Mouse (Mus musculus) liver, embryonic 11.5 days (tissue): ENCODE measurements around the gene Spata2. TPM values are rescaled to one million over a fixed set of nuclear protein-coding genes. Genes with fewer than 3 reads are reported as not detected.
A peak's percentile ranks its signal among the peaks of the same experiment; 100 is the strongest.

Experiments
- ATAC-seq: fragments of 200-750 bp; cut with Nextera tagmentation; replicated peaks from 2 replicates; pipeline ENCODE4 v1.8.0; 2017; ENCODE audit warnings: moderate number of reproducible peaks, mild to moderate bottlenecking, moderate TSS enrichment, moderate library complexity; ENCODE audit not compliant: low FRiP score
- DNase-seq: peaks from one replicate; pipeline ENCODE4 v3.0.0-alpha.2; 2017; ENCODE audit warnings: low spot score
- H3K27ac ChIP-seq: fragments of 300-500 bp; sonication (generic); 2 replicates; pipeline ENCODE4 v1.5.1; 2014; ENCODE audit warnings: mild to moderate bottlenecking, low read depth, low read length, control low read depth
- H3K27me3 ChIP-seq: fragments of 300-500 bp; sonication (generic); replicated peaks from 2 replicates; pipeline ENCODE4 v1.6.1; 2014; ENCODE audit warnings: low read length, mixed read lengths; ENCODE audit not compliant: control insufficient read depth, insufficient read depth
- H3K36me3 ChIP-seq: fragments of 300-500 bp; sonication (generic); 2 replicates; pipeline ENCODE4 v1.6.1; 2014; ENCODE audit warnings: mild to moderate bottlenecking, low read length, moderate library complexity, mixed read lengths; ENCODE audit not compliant: control insufficient read depth, insufficient read depth
- H3K4me1 ChIP-seq: fragments of 300-500 bp; sonication (generic); replicated peaks from 2 replicates; pipeline ENCODE4 v1.6.1; 2014; ENCODE audit warnings: low read length, mixed read lengths; ENCODE audit not compliant: control insufficient read depth, insufficient read depth
- H3K4me2 ChIP-seq: fragments of 300-500 bp; sonication (generic); 2 replicates; pipeline ENCODE4 v1.6.1; 2014; ENCODE audit warnings: mild to moderate bottlenecking, control low read depth, moderate library complexity
- H3K4me3 ChIP-seq: fragments of 300-500 bp; sonication (generic); 2 replicates; pipeline ENCODE4 v1.5.1; 2014; ENCODE audit warnings: low read depth, low read length, control low read depth
- H3K9ac ChIP-seq: fragments of 300-500 bp; sonication (generic); 2 replicates; pipeline ENCODE4 v1.6.1; 2014; ENCODE audit warnings: low read depth, low read length, control low read depth
- H3K9me3 ChIP-seq: fragments of 300-500 bp; sonication (generic); 2 replicates; pipeline ENCODE4 v1.6.1; 2016; ENCODE audit warnings: low read length, inconsistent platforms, mixed read lengths; ENCODE audit not compliant: control insufficient read depth
- WGBS: fragments of 180-500 bp; shearing (Covaris S2); extraction: QIAGEN DNeasy Blood & Tissue Kit; methylation state at CpG from one replicate; pipeline ENCODE4 v1.1.7; 2014; 5-methylcytosine and 5-hydroxymethylcytosine counted together
- polyA plus RNA-seq: library from polyadenylated mRNA; unstranded; fragments of >200 nt; fragmentation: Nextera tagmentation; extraction: Ambion mirVana; gene quantifications from 2 replicates; pipeline ENCODE4 v1.2.1, GENCODE M21; 2014

Spata2 gene
- polyA plus RNA-seq, 1 experiment from 2014 or later = 17.5 TPM

DNA sequence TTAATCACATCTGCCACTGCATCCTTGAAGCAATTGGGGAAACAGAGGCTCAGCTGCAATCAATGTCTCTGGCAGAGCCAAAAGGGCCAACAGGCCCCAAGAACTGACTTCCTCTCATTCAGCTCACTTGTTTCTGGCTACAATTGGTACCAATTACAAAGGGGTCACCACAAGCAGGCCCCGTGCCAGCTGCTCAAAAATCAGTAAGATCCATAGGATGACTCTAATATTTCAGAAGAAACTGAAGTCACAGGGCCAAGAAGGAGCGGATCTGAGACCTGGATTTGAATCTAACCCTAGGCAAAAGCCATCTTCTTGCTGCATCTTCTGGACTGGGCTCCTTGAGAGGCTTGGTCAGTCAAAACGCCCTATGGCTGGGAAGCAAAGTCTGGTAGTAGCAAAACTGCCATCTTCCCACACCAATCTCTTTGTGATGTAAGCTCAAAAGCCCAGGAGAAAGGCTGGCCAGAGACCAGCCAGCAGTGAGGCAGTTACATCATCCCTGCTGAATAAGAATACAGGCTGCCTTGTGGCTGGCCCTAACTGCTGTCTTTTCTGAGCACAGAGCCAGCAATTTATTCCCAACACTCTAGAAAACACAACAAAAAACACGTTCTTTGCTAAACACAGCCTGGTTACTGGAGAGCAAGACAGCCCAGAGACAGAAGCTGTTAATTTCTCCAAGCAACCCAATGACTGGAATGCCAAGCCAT is 1.7 kb downstream of the Spata2 start:
- Histone ChIP-seq H3K36me3 (no peaks in the 10 kb centered on the region), H3K27me3 (no peaks in the 10 kb centered on the region), H3K27ac (no peak overlapping the region), H3K4me3 (peak overlapping the region; percentile 96; the same call in 1 of the 2 replicates), H3K9ac (peak overlapping the region; percentile 94; the same call in 1 of the 2 replicates), H3K9me3 (no peaks in the 10 kb centered on the region), H3K4me1 (peaks cover 12% of the 10 kb centered on the region), H3K4me2 (peak overlapping the region; percentile 97)
- DNase-seq (no peak), ATAC-seq (no peak)
- 81% methylated on average over 4 of the region's 4 CpGs for WGBS

DNA sequence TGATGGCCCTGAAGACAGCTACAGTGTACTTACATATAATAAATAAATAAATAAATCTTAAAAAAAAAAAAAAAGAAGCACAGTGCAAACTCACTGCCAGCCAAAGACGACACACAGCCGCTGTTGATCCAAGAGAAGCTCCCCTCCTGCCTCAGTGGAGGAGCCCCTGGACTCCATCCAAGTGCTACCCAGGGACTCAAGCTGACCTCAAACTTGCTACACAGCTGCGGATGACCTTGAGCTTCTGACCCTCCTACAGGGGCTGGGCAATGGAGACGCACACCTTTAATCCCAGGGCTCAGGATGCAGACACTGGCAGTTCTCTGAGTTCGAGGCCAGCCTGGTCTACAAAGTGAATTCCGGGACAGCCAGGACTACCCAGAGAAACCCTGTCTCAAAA is 4.7 kb downstream of the Spata2 start:
- WGBS = 92% methylated on average over 6 of the region's 6 CpGs

DNA sequence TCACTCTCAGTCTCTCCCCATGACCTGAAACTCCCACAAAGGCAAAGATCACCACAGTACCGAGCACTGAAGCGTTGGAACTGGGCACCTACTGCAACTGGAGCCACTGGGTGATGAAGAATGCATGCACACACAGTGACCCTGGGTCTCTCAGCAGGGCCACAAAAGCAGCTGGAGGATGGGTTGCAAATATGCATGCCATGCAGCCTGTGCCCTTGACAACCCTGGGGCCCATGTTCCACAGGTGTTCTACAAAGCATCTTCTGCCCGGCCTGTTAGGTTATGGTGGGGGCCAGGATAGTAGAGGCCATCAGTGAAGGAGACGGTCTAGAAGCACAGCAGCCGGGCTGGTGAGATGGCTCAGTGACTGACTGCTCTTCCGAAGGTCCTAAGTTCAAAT is 5.1 kb downstream of the Spata2 start:
- Histone ChIP-seq H3K4me2 (no peak overlapping the region), H3K4me3 (no peak overlapping the region), H3K27me3 (no peaks in the 10 kb centered on the region), H3K27ac (no peak overlapping the region), H3K9ac (no peak overlapping the region), H3K4me1 (peaks cover 10% of the 10 kb centered on the region), H3K9me3 (no peaks in the 10 kb centered on the region), H3K36me3 (peaks cover 21% of the 10 kb centered on the region)
- WGBS = 89% methylated on average over 6 of the region's 6 CpGs
- ATAC-seq (no peak), DNase-seq (no peak)

More for the DNA sequence above, 4.7 kb downstream of the Spata2 start:
- H3K9me3 ChIP-seq = no peaks in the 10 kb centered on the region
- H3K27ac ChIP-seq = no peak overlapping the region
- no peak overlapping the region for H3K9ac ChIP-seq
- ATAC-seq = no peak
- no peaks in the 10 kb centered on the region for H3K27me3 ChIP-seq
- peaks cover 18% of the 10 kb centered on the region for H3K36me3 ChIP-seq
- no peak overlapping the region for H3K4me2 ChIP-seq
- H3K4me1 ChIP-seq = peaks cover 10% of the 10 kb centered on the region
- H3K4me3 ChIP-seq = no peak overlapping the region
- no peak for DNase-seq

DNA sequence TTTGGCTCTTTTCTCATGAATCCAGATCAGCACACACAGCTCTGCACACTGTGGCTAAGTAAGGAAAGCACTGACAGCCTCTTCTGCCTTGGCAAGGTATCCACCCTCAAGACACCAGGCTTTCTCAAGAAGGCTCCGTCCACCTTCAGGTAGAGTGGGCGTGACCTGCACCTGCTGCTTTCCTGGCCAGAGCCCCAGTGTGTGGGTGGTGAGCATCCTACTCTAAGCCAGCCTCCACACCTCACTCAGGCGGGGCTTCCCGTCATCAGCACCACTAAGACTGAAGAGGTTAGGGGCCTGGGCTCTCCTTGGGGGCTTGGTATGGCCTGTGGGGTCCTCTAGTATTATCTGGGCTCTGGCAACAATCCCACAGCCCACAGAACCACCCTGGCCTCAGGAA is 6.1 kb downstream of the Spata2 start:
- peaks cover 6% of the 10 kb centered on the region for H3K4me1 ChIP-seq
- H3K9me3 ChIP-seq = no peaks in the 10 kb centered on the region
- H3K27me3 ChIP-seq = no peaks in the 10 kb centered on the region
- no peak overlapping the region for H3K27ac ChIP-seq
- no peak for DNase-seq
- no peak overlapping the region for H3K9ac ChIP-seq
- no peak overlapping the region for H3K4me2 ChIP-seq
- 84% methylated on average over 4 of the region's 4 CpGs for WGBS
- ATAC-seq = no peak
- peaks cover 21% of the 10 kb centered on the region for H3K36me3 ChIP-seq
- no peak overlapping the region for H3K4me3 ChIP-seq

GRCm38 (mm10) chr2:167485501-167486377 is 6.9 kb downstream of the Spata2 start:
- H3K27ac ChIP-seq = no peak overlapping the region
- DNase-seq (no peak), ATAC-seq (no peak)
- 91% methylated on average over 7 of the region's 7 CpGs for WGBS
- no peak overlapping the region for H3K4me2 ChIP-seq
- no peaks in the 10 kb centered on the region for H3K27me3 ChIP-seq
- no peak overlapping the region for H3K9ac ChIP-seq
- no peak overlapping the region for H3K4me3 ChIP-seq
- H3K9me3 ChIP-seq = no peaks in the 10 kb centered on the region
- peaks cover 21% of the 10 kb centered on the region for H3K36me3 ChIP-seq
- no peaks in the 10 kb centered on the region; the same call in 1 of the 2 replicates for H3K4me1 ChIP-seq

DNA sequence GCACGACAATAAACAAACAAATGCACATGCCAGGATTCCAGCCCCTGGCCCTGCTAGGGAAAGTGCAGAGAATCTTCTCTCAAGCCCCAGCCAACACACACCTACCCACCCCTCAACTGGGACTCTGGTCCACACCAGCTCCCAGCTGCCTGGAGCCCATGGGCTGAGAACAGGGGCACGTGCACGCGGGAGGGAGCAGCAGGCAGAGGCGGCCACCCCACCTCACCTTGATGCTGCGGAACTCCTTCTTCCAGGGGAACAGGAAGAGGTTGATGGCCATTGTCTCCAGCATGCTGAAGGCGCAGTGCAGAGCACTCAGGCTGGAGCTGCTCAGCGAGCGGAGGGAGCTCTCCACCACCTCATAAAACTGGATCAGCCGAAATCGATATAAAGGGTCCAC is 7.8 kb downstream of the Spata2 start:
- Histone ChIP-seq H3K36me3 (peaks cover 21% of the 10 kb centered on the region), H3K9me3 (no peaks in the 10 kb centered on the region), H3K27me3 (no peaks in the 10 kb centered on the region), H3K4me1 (no peaks in the 10 kb centered on the region; the same call in 1 of the 2 replicates), H3K9ac (no peak overlapping the region), H3K4me3 (no peak overlapping the region), H3K27ac (no peak overlapping the region), H3K4me2 (no peak overlapping the region)
- DNase-seq = no peak
- no peak for ATAC-seq
- 92% methylated on average over 11 of the region's 11 CpGs for WGBS

DNA sequence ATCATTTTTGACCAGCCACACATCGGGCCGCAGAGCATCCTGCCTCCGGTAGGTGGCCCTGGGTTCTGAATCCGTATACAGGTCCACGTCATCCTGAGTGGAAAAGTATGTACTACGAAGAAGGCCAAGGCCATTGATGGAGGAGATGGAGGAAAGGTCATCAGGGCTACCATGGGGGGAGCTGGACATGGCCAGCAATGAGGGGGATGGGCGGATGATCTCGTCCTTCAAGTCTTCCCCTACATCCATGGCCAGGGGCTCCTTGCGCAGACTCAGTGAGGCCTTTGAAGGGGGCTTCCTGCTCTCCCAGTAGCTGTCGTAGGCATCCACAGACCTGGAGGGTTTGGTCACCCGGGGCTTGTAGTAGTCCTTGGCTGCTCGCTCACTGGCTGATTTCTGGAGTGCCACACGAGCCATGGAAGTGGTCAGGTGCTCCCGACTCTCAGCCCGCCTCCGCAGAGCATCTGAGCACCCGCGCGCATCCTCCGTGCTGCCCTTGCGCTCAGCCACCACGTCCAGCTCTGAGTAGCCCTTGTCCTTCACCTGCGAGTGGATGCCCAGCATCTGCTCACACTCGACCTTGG is 8.8 kb downstream of the Spata2 start:
- DNase-seq (no peak), ATAC-seq (no peak)
- H3K36me3 ChIP-seq = peaks cover 21% of the 10 kb centered on the region
- no peaks in the 10 kb centered on the region for H3K9me3 ChIP-seq
- no peaks in the 10 kb centered on the region for H3K27me3 ChIP-seq
- H3K4me3 ChIP-seq = no peak overlapping the region
- WGBS = 94% methylated on average over 24 of the region's 24 CpGs
- no peaks in the 10 kb centered on the region; the same call in 1 of the 2 replicates for H3K4me1 ChIP-seq
- H3K27ac ChIP-seq = no peak overlapping the region
- H3K4me2 ChIP-seq = no peak overlapping the region
- H3K9ac ChIP-seq = no peak overlapping the region

- WGBS = 93% methylated on average over 27 of the region's 27 CpGs
- H3K9me3 ChIP-seq = no peaks in the 10 kb centered on the region
- no peak overlapping the region for H3K4me2 ChIP-seq
- no peak for DNase-seq
- H3K4me1 ChIP-seq = no peaks in the 10 kb centered on the region
- H3K27ac ChIP-seq = no peak overlapping the region
- peaks cover 21% of the 10 kb centered on the region for H3K36me3 ChIP-seq
- no peaks in the 10 kb centered on the region for H3K27me3 ChIP-seq
- H3K4me3 ChIP-seq = no peak overlapping the region
- no peak for ATAC-seq
- H3K9ac ChIP-seq = no peak overlapping the region
Measured at GRCm38 (mm10) chr2:167483081-167483826, 9.4 kb downstream of the Spata2 start.
